Mouse (Mus musculus): Measurements from ENCODE around the gene Gm7903. TPM values are rescaled to one million over a fixed set of nuclear protein-coding genes. Genes with fewer than 3 reads are reported as not detected.
"Not testable (repeated sequence)": the region's sequence is repeated elsewhere in the genome, so short reads cannot be mapped to it uniquely, and the experiment has no call there.

Gm7903 gene
- not detected for total RNA-seq (2021)

GRCm38 (mm10) chrX:135433535-135433934, at the start of gene Gm7903:
Gene Gm7903, plus strand, starts transcription at chrX:135433835.
- DNase-seq; intact Hi-C loops (cut with DNase I): not testable (repeated sequence)

DNA sequence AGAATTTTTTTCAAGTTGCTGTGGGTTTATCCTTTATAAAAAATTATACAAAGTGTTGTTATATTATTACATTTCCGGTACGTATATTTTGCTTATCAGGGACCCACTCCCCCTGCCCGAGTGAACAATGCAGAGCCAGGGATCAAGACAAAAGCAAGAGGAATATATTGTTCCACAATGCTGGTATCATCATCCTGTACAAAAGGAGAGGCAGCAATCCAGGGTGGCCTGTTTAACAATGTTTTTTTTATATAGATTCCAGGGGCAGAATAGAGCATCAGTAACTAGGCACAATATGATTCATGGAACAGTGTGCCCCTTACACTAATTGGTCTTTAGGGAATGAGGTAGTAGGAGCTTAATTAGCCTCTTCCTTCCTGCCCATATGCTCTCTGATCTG, 30.1 kb upstream of the Gm7903 start:
- intact Hi-C loops (cut with DNase I); DNase-seq: not testable (repeated sequence)

GRCm38 (mm10) chrX:135421203-135421602, 12.4 kb upstream of the Gm7903 start:
- intact Hi-C loops (cut with DNase I); DNase-seq: not testable (repeated sequence)

DNA sequence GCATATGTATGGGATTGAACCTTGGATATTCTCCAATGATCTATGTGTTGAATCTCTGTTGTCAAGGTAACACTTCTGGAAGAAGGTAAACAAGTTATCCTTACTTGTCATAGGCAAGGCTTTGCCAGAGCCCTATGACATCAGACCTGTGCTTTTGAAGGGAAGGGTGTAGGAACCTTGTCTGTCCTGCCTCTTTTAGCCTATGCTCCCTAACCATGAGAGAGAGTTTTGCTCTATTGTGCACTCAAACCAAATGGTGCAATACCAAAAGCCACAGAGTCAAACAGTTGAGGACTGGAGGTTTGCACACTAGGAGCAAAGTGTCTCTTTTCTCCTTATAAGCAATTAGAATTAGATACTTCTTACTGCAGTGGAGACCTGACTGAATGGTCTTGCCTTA, 11.8 kb upstream of the Gm7903 start:
- intact Hi-C loops (cut with DNase I); DNase-seq: not testable (repeated sequence)

DNA sequence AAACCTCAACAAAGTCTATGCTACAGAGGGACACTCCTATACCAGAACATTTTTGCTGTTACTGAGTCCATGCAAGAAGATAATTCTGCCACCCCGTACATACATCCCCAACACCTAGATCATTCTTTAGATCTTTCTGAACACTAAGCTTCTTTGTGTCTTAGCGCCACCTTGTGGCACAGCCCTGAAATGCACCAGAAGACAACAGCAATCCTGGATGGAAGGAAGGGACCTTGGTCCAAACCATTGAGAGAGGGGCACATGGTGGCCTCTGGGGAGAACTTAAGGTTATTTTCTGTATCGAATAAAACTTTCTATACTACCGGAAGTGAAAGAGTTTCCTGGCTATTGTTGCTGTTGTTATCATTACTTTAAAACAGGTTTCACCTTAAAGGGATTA, 11.2 kb upstream of the Gm7903 start:
- intact Hi-C loops (cut with DNase I); DNase-seq: not testable (repeated sequence)

- intact Hi-C loops (cut with DNase I); DNase-seq: not testable (repeated sequence)
Observed at GRCm38 (mm10) chrX:135464160-135464559, 30.5 kb downstream of the Gm7903 start.

- DNase-seq; intact Hi-C loops (cut with DNase I): not testable (repeated sequence)
Observed at GRCm38 (mm10) chrX:135481902-135482301, 48.3 kb downstream of the Gm7903 start.

DNA sequence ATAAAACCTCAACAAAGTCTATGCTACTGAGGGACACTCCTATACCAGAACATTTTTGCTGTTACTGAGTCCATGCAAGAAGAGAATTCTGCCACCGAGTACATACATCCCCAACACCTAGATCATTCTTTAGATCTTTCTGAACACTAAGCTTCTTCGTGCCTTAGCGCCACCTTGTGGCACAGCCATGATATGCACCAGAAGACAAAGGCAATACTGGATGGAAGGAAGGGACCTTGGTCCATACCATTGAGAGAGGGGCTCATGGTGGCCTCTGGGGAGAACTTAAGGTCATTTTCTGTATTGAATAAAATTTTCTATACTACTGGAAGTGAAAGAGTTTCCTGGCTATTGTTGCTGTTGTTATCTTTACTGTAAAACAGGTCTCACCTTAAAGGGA, 49.5 kb downstream of the Gm7903 start:
- intact Hi-C loops (cut with DNase I); DNase-seq: not testable (repeated sequence)

Other genes with a start within 250 kb of the Gm7903 start
- 10 to 100 TPM; 42.9 to 56.5 TPM for gene Tceal6, start 223.1 kb upstream of the Gm7903 start, total RNA-seq (2021)
- not detected for gene Pramel3, start 131.5 kb upstream of the Gm7903 start, total RNA-seq (2021)
- not detected for gene Gm5128, start 60.6 kb upstream of the Gm7903 start, total RNA-seq (2021)
- gene AV320801, start 60.8 kb downstream of the Gm7903 start, total RNA-seq (2021): not detected
- not detected for gene Nxf7, start 164.9 kb downstream of the Gm7903 start, total RNA-seq (2021)
- not detected for gene Prame, start 193.9 kb downstream of the Gm7903 start, total RNA-seq (2021)